Mouse (Mus musculus): Measurements from ENCODE around the gene Gm20777. TPM values are rescaled to one million over a fixed set of nuclear protein-coding genes. Genes with fewer than 3 reads are reported as not detected.
"Not testable (repeated sequence)": the region's sequence is repeated elsewhere in the genome, so short reads cannot be mapped to it uniquely, and the experiment has no call there.

Gene Gm20777
- polyA plus RNA-seq (2016; fragmentation: Nextera tagmentation; extraction: Ambion mirVana) = not detected in 2 replicates

GRCm38 (mm10) chrY:10752350-10752749 lies at the start of gene Gm20777:
Gene Gm20777, minus strand, starts transcription at chrY:10752450.
- H3K4me1 ChIP-seq; ATAC-seq (ENCODE audit: low FRiP score); H3K9ac ChIP-seq; H3K4me2 ChIP-seq (replicated peaks); H3K4me3 ChIP-seq; H3K27me3 ChIP-seq; H3K27ac ChIP-seq; H3K36me3 ChIP-seq; H3K9me3 ChIP-seq (replicated peaks): not testable (repeated sequence)

- H3K4me1 ChIP-seq; H3K4me2 ChIP-seq (replicated peaks); H3K9ac ChIP-seq; ATAC-seq (ENCODE audit: low FRiP score); H3K27me3 ChIP-seq; H3K4me3 ChIP-seq; H3K9me3 ChIP-seq (replicated peaks); H3K36me3 ChIP-seq; H3K27ac ChIP-seq: not testable (repeated sequence)
- WGBS = no CpG with 5 or more reads among the region's 5 CpGs
Measured at GRCm38 (mm10) chrY:10709551-10709950, 42.7 kb downstream of the Gm20777 start.

GRCm38 (mm10) chrY:10708761-10709160 lies 43.5 kb downstream of the Gm20777 start:
- H3K9ac ChIP-seq; H3K4me1 ChIP-seq; H3K27ac ChIP-seq; H3K4me3 ChIP-seq; H3K27me3 ChIP-seq; H3K4me2 ChIP-seq (replicated peaks); H3K36me3 ChIP-seq; ATAC-seq (ENCODE audit: low FRiP score); H3K9me3 ChIP-seq (replicated peaks): not testable (repeated sequence)
- 94% methylated on average over 30 of the region's 30 CpGs for WGBS

- H3K4me3 ChIP-seq; H3K36me3 ChIP-seq; H3K27ac ChIP-seq; H3K9ac ChIP-seq; H3K9me3 ChIP-seq (replicated peaks); H3K27me3 ChIP-seq; ATAC-seq (ENCODE audit: low FRiP score); H3K4me1 ChIP-seq; H3K4me2 ChIP-seq (replicated peaks): not testable (repeated sequence)
- whole genome bisulfite sequencing = 90% methylated on average over 13 of the region's 16 CpGs
Measured at GRCm38 (mm10) chrY:10708226-10708625, 44.0 kb downstream of the Gm20777 start.

- H3K27me3 ChIP-seq; H3K4me3 ChIP-seq; H3K9ac ChIP-seq; H3K9me3 ChIP-seq (replicated peaks); H3K4me2 ChIP-seq (replicated peaks); H3K36me3 ChIP-seq; H3K27ac ChIP-seq; ATAC-seq (ENCODE audit: low FRiP score); H3K4me1 ChIP-seq: not testable (repeated sequence)
- WGBS = 90% methylated on average over 6 of the region's 7 CpGs
Measured at GRCm38 (mm10) chrY:10706686-10707085, 45.6 kb downstream of the Gm20777 start.

Other genes starting within 250 kb of the Gm20777 start
- gene Gm20737, start 216.4 kb downstream of the Gm20777 start, polyA plus RNA-seq (2016; fragmentation: Nextera tagmentation; extraction: Ambion mirVana) = not detected in 2 replicates
- not detected in 2 replicates for gene Gm21775, start 199.0 kb downstream of the Gm20777 start, polyA plus RNA-seq (2016; fragmentation: Nextera tagmentation; extraction: Ambion mirVana)
- gene Gm21900, start 136.1 kb downstream of the Gm20777 start, polyA plus RNA-seq (2016; fragmentation: Nextera tagmentation; extraction: Ambion mirVana) = not detected in 2 replicates